Mouse (Mus musculus) embryonic facial prominence, embryonic 13.5 days (tissue): ENCODE measurements at regions not wholly inside any gene's neighbourhood (a gene's known extent, or its start where the extent isn't known, plus 50 kb on each side); places are given as distances from the start of the nearest gene placed in this dataset.

ENCODE experiments used
- ATAC-seq: fragments of 200-750 bp; cut with Nextera tagmentation; 2 replicates; pipeline ENCODE4 v1.8.0; 2017; ENCODE audit warnings: low read depth; ENCODE audit not compliant: insufficient number of reproducible peaks, insufficient read depth, low FRiP score, low TSS enrichment
- H3K27ac ChIP-seq: fragments of 300-500 bp; sonication (generic); 2 replicates; pipeline ENCODE4 v1.5.1; 2015; ENCODE audit warnings: moderate library complexity, mild to moderate bottlenecking, inconsistent platforms
- H3K27me3 ChIP-seq: fragments of 300-500 bp; sonication (generic); 2 replicates; pipeline ENCODE4 v1.6.1; 2015; ENCODE audit warnings: mild to moderate bottlenecking, inconsistent platforms
- H3K36me3 ChIP-seq: fragments of 300-500 bp; sonication (generic); 2 replicates; pipeline ENCODE4 v1.6.1; 2015; ENCODE audit warnings: mild to moderate bottlenecking, inconsistent platforms
- H3K4me1 ChIP-seq: fragments of 300-500 bp; sonication (generic); 2 replicates; pipeline ENCODE4 v1.6.1; 2015; ENCODE audit warnings: inconsistent platforms
- H3K4me2 ChIP-seq: fragments of 300-500 bp; sonication (generic); 2 replicates; pipeline ENCODE4 v1.6.1; 2015; ENCODE audit warnings: moderate library complexity, mild to moderate bottlenecking, inconsistent platforms
- H3K4me3 ChIP-seq: fragments of 300-500 bp; sonication (generic); 2 replicates; pipeline ENCODE4 v1.5.1; 2015; ENCODE audit warnings: mild to moderate bottlenecking, inconsistent platforms
- H3K9ac ChIP-seq: fragments of 300-500 bp; sonication (generic); 2 replicates; pipeline ENCODE4 v1.6.1; 2015; ENCODE audit warnings: mild to moderate bottlenecking, inconsistent platforms
- H3K9me3 ChIP-seq: fragments of 300-500 bp; sonication (generic); 2 replicates; pipeline ENCODE4 v1.6.1; 2016; ENCODE audit warnings: inconsistent platforms
- WGBS: fragments of 180-500 bp; shearing (Covaris S2); methylation state at CpG from one replicate; pipeline ENCODE4 v1.1.7; 2015; ENCODE audit warnings: mixed read lengths; 5-methylcytosine and 5-hydroxymethylcytosine counted together

DNA sequence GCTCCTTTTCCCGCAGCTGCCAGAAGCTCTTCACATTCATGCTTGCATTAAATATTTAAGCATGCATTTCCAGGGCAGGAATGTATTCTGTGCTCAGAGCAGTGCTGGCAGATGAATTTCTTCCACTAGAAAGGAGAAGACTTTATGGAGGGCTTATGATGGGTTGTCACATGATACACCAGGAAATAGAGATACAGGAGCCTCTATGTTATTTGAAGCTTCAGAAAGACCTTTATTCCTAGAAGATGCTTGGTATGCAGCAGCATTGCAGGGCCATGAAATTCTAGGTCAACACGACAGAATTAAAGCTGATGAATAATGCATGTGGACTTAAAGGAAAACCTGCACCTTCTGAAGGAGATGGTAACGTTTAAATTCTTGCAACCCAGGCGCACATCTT is 212.1 kb downstream of the Adgrg6 start:
- no peaks in the 10 kb centered on the region for H3K36me3 ChIP-seq
- H3K9me3 ChIP-seq = no peaks in the 10 kb centered on the region
- no peak for ATAC-seq
- H3K27me3 ChIP-seq = no peaks in the 10 kb centered on the region
- no peak overlapping the region for H3K4me3 ChIP-seq
- no peak overlapping the region for H3K4me2 ChIP-seq
- H3K27ac ChIP-seq = peak overlapping the region; percentile 39; the same call in 1 of the 2 replicates
- H3K9ac ChIP-seq = no peak overlapping the region
- WGBS = 51% methylated on average over 4 of the region's 4 CpGs
- peaks cover 14% of the 10 kb centered on the region for H3K4me1 ChIP-seq

- H3K4me3 ChIP-seq = no peak overlapping the region
- H3K27ac ChIP-seq = peak overlapping the region; percentile 39; the same call in 1 of the 2 replicates
- H3K9ac ChIP-seq = no peak overlapping the region
- no peaks in the 10 kb centered on the region for H3K27me3 ChIP-seq
- H3K9me3 ChIP-seq = no peaks in the 10 kb centered on the region
- H3K36me3 ChIP-seq = no peaks in the 10 kb centered on the region
- ATAC-seq = peak; percentile 81; the same call in 1 of the 2 replicates
- no peak overlapping the region for H3K4me2 ChIP-seq
- WGBS = 22% methylated on average over 4 of the region's 4 CpGs
- peaks cover 14% of the 10 kb centered on the region for H3K4me1 ChIP-seq
These were observed 212.8 kb downstream of the Adgrg6 start for GRCm38 (mm10) chr10:14332688-14333117.

- 76% methylated on average over 2 of the region's 2 CpGs for WGBS
- no peaks in the 10 kb centered on the region for H3K27me3 ChIP-seq
- no peak overlapping the region for H3K9ac ChIP-seq
- no peak for ATAC-seq
- H3K9me3 ChIP-seq = no peaks in the 10 kb centered on the region
- H3K36me3 ChIP-seq = no peaks in the 10 kb centered on the region
- H3K4me3 ChIP-seq = no peak overlapping the region
- no peak overlapping the region for H3K27ac ChIP-seq
- peaks cover 14% of the 10 kb centered on the region for H3K4me1 ChIP-seq
- no peak overlapping the region for H3K4me2 ChIP-seq
These were observed 216.6 kb downstream of the Adgrg6 start for GRCm38 (mm10) chr10:14328846-14329245.

GRCm38 (mm10) chr10:14326229-14326628 is 219.2 kb downstream of the Adgrg6 start:
- no peaks in the 10 kb centered on the region for H3K27me3 ChIP-seq
- WGBS = 85% methylated on average over 6 of the region's 6 CpGs
- no peaks in the 10 kb centered on the region for H3K36me3 ChIP-seq
- H3K9ac ChIP-seq = no peak overlapping the region
- no peak for ATAC-seq
- no peak overlapping the region for H3K4me3 ChIP-seq
- H3K9me3 ChIP-seq = no peaks in the 10 kb centered on the region
- no peak overlapping the region for H3K4me2 ChIP-seq
- H3K27ac ChIP-seq = no peak overlapping the region
- H3K4me1 ChIP-seq = no peaks in the 10 kb centered on the region

DNA sequence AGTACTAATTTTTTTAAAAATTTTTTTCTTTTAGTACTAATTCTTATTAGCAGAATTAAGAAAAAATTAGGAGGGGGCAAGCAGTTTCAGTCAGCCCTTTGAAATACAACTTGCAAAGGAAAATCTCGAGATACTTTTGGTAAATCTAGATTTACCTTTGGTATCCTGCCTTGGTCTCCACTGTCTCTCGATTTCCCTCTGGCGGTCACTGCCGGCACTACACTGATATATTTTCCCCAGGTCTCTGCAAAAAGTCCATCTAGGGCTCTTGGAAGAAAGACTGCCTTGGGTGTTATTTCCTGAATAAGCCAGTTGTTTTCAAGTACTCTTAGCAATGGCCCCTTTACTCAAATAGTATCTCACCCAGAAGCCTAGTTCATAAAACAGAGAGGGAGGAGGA is 224.0 kb downstream of the Adgrg6 start:
- Histone ChIP-seq H3K27me3 (no peaks in the 10 kb centered on the region), H3K36me3 (no peaks in the 10 kb centered on the region), H3K4me2 (no peak overlapping the region), H3K4me3 (no peak overlapping the region), H3K4me1 (no peaks in the 10 kb centered on the region), H3K27ac (no peak overlapping the region), H3K9me3 (no peaks in the 10 kb centered on the region), H3K9ac (no peak overlapping the region)
- ATAC-seq = no peak
- 7% methylated on average over 4 of the region's 4 CpGs for WGBS

DNA sequence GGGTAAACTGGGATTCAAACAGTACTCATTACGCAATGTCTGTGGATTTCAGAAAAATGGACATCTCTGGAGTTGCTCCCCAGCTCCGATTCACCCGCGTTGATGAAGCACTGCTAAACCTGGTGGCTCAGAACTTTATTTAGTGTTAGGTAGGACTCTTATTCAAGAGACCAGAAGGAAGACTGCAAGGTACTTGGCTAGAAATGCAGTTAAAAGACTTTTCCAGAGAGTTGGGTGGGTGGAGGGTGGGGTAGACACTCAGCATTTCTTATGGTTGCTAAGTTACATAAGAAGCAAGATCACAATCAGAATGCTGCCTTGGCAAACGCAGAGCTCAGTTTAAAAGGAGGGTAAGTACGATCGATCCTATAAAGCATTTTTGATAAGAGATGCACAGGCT is 230.2 kb downstream of the Adgrg6 start:
- H3K9ac ChIP-seq = no peak overlapping the region
- no peaks in the 10 kb centered on the region for H3K27me3 ChIP-seq
- H3K36me3 ChIP-seq = no peaks in the 10 kb centered on the region
- no peak overlapping the region for H3K4me3 ChIP-seq
- WGBS = 86% methylated on average over 7 of the region's 7 CpGs
- H3K9me3 ChIP-seq = no peaks in the 10 kb centered on the region
- H3K4me2 ChIP-seq = no peak overlapping the region
- H3K4me1 ChIP-seq = no peaks in the 10 kb centered on the region
- H3K27ac ChIP-seq = no peak overlapping the region
- no peak for ATAC-seq

- ATAC-seq = no peak
These were observed 230.9 kb downstream of the Adgrg6 start for GRCm38 (mm10) chr10:14314607-14315006.

DNA sequence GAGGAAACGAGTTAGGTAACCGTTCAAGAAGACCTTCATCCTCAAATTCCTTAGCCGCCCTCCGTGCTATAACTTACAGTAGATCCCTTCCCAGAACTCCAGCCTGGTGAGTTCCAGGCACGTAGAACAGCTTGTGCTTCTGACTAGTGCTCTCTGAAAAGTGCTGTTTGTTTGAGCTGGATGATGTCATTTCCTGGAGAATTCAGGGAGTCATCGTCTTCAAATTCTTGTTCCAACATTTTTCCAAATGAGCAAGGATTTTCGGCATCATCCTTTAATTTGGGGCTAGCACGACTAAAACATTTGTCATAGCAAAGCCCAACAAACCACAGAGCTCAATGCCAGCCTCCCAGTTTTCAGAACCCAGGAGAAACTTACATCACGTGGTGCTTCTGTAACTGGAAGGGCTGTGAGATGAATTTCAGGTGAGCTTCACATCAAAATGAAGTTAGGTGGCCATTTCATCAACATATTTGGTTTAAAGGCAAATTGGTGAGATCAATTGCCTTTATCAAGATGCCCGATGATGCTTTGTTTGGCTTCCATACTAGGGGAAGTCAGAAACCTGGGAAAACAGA is 231.4 kb downstream of the Adgrg6 start:
- no peak for ATAC-seq
- Histone ChIP-seq H3K27ac (no peak overlapping the region), H3K27me3 (no peaks in the 10 kb centered on the region), H3K9ac (no peak overlapping the region), H3K9me3 (no peaks in the 10 kb centered on the region), H3K4me1 (no peaks in the 10 kb centered on the region), H3K4me2 (no peak overlapping the region), H3K36me3 (no peaks in the 10 kb centered on the region), H3K4me3 (no peak overlapping the region)
- WGBS = 72% methylated on average over 10 of the region's 10 CpGs

More at GRCm38 (mm10) chr10:14314607-14315006, 230.9 kb downstream of the Adgrg6 start:
- 55% methylated on average over 4 of the region's 4 CpGs for WGBS
- Histone ChIP-seq H3K4me2 (no peak overlapping the region), H3K9me3 (no peaks in the 10 kb centered on the region), H3K27me3 (no peaks in the 10 kb centered on the region), H3K9ac (no peak overlapping the region), H3K36me3 (no peaks in the 10 kb centered on the region), H3K4me1 (no peaks in the 10 kb centered on the region), H3K27ac (no peak overlapping the region), H3K4me3 (no peak overlapping the region)

GRCm38 (mm10) chr10:14312959-14313358 is 232.5 kb downstream of the Adgrg6 start:
- no peak for ATAC-seq
- H3K4me2 ChIP-seq = no peak overlapping the region
- no peaks in the 10 kb centered on the region for H3K9me3 ChIP-seq
- no peak overlapping the region for H3K9ac ChIP-seq
- no peaks in the 10 kb centered on the region for H3K36me3 ChIP-seq
- H3K27ac ChIP-seq = no peak overlapping the region
- H3K4me3 ChIP-seq = no peak overlapping the region
- H3K4me1 ChIP-seq = no peaks in the 10 kb centered on the region
- H3K27me3 ChIP-seq = no peaks in the 10 kb centered on the region
- whole genome bisulfite sequencing = 56% methylated on average over 4 of the region's 4 CpGs

- no peak overlapping the region for H3K4me2 ChIP-seq
- H3K9ac ChIP-seq = no peak overlapping the region
- no peaks in the 10 kb centered on the region for H3K9me3 ChIP-seq
- no peak overlapping the region for H3K4me3 ChIP-seq
- no peaks in the 10 kb centered on the region for H3K27me3 ChIP-seq
- ATAC-seq = no peak
- H3K4me1 ChIP-seq = no peaks in the 10 kb centered on the region
- H3K27ac ChIP-seq = no peak overlapping the region
- 74% methylated on average over 3 of the region's 3 CpGs for WGBS
- H3K36me3 ChIP-seq = no peaks in the 10 kb centered on the region
These were observed 233.5 kb downstream of the Adgrg6 start for GRCm38 (mm10) chr10:14311962-14312361.

DNA sequence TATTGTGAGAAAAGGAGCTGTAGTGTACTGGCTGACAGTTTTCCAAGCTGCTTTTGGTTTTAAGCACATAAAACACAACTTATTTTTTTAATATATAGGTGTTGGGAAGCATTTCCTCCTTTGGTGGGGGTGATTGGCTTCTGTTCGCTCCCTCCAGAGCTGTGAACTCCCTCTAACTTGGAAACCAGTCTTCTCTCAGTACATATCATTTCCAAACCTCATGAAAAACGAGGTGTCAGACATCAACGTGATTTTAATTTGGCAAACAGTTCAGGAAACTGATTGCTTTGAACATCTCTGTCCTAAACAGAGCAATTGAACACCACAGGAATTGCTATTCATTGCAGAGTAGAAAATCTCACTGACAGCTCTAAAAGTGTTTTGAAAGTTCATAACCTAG is 238.6 kb downstream of the Adgrg6 start:
- ATAC-seq = no peak
- 58% methylated on average over 3 of the region's 3 CpGs for WGBS
- no peaks in the 10 kb centered on the region for H3K27me3 ChIP-seq
- no peak overlapping the region for H3K4me2 ChIP-seq
- no peaks in the 10 kb centered on the region for H3K9me3 ChIP-seq
- H3K4me3 ChIP-seq = no peak overlapping the region
- no peaks in the 10 kb centered on the region for H3K4me1 ChIP-seq
- H3K27ac ChIP-seq = no peak overlapping the region
- H3K9ac ChIP-seq = no peak overlapping the region
- no peaks in the 10 kb centered on the region for H3K36me3 ChIP-seq

DNA sequence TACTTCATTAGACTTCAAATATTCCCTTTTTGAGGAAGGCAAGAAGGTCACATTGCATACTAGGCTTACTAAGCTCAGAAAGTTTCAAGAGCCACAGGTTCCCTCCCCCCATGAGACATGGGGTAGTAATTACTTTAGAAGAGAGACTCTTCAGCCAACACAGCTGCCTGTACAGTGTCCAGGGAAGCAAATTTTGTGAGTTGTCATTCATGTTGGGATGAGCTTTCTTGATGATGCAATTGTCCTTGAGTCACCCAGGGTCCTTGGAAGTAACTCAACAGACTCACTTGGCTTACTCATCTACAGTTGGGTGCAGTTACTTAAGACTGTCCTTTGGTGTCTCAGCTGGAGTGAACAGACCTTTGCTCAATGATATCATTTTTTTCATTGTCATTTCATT is 242.0 kb downstream of the Adgrg6 start:
- H3K9me3 ChIP-seq = no peaks in the 10 kb centered on the region
- H3K4me1 ChIP-seq = no peaks in the 10 kb centered on the region
- no peaks in the 10 kb centered on the region for H3K27me3 ChIP-seq
- no peaks in the 10 kb centered on the region for H3K36me3 ChIP-seq
- H3K27ac ChIP-seq = no peak overlapping the region
- H3K4me2 ChIP-seq = no peak overlapping the region
- ATAC-seq = no peak
- H3K4me3 ChIP-seq = no peak overlapping the region
- H3K9ac ChIP-seq = no peak overlapping the region
